Mouse (Mus musculus) kidney, adult 11 months (tissue): Measurements from ENCODE around the gene Rnf123.

ENCODE experiments used
- DNase-seq: peaks from one replicate; pipeline ENCODE4 v3.0.0; 2022

The Rnf123 gene

DNA sequence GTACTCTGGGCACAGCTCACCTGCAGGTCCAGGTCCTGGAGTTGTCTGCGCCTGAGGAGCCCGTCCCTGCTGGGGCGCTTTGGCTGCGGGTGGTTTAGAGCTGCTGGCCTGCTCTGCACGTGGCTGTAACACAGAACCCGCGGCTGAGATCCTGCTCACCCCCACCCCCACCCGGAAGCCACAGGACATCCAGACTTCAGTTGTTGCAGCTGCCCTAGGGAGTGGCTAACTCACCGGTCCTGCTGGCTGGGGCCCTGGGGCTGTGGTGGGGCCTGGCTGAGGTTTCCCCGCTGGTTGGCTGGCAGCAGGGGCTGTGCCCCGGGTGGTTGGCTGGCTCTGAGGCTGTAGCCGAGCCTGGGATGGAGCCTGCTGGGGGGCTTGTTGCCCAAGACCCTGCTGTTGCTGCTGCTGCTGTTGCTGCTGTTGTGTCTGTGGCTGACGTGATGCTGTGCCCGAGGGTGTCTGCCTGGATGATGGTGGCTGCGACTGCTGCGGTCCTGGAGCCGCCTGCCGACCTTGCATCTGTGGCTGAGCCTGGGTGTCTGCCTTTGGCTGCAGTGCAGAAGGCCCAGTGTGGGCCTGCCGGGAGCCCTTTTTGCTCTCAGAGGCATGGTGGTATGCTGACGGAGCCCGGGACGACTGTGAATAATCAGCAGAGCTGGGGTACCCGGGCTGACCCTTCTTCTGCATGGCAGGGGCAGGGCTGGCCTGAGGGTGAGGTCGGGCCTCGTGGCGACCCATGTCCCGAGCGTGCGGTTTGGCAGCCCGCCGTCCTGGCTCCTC, 21.8 kb upstream of the Rnf123 start:
- DNase-seq, result no peak

DNA sequence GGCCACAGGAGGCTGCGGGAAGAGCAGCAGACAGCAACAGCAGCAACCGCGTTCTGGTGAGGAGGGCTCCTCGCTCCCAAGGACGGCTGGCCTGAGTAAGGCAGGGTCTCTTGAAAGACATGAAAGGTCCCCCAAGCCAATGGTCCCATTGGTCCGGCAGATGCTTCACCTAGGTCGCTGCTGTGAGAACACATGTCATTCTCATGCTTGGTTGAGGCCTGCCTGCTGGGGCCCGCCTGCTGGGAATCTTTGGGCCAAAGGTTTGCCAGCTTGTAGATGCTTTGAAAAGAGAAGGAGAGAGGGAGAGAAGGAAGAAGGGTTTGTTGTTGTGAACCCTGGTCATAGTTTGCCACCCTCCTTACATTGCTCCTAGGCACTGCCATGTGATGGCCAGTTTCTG, 16.5 kb upstream of the Rnf123 start:
- DNase-seq, result no peak

DNA sequence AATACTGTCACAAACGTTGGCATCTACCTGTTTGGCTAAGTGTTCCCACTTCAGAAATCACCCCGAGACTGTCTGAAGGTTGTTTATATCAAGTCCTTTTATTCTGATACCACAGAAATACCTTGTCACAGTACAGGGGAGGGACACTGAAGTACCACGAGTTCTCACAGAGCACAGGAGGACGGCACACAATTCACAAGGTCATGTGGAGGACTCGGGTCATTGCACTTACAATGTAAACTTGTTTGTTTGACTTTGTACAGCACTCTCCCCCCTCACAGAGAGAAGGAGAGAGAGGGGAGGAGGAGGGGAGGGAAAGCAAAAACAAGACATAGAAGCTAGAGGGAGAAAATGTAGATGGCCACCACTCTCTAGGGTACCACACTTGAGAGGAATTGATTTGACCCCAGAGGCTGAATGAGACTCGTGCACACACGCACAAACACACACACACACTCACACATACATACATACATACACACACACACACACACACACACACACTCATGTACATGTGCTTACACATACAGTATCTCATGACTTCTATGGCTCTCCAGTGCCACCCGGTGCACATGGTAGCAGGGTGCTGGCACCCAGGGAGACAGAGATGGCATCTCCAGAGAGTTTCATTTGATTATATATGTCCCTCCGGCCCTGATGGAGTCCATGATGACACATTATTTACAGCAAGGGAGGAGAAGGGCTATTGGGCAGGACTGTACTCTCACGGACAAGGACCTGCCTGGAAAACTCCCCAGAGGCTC, 13.0 kb upstream of the Rnf123 start:
- DNase-seq, result no peak

DNA sequence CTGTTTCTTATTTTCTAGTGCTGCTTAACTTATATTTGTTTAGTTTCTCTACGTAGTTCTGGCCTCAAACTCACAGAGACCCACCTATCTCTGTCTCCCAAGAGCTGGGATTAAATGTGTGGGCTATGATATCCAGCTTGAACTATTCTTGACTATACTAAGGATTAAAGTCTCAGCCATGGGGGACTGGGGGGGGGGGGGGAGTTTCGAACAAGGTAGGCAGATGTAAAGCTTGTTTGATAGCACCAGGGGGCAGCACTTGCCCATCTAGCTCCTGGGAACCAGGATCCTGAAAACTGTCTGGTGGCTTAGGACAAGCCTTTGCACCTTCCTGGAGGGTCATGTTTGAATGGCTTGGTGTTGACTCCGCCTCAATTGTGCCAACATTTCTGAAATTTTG, 12.4 kb upstream of the Rnf123 start:
- peak; percentile 57 for DNase-seq

DNA sequence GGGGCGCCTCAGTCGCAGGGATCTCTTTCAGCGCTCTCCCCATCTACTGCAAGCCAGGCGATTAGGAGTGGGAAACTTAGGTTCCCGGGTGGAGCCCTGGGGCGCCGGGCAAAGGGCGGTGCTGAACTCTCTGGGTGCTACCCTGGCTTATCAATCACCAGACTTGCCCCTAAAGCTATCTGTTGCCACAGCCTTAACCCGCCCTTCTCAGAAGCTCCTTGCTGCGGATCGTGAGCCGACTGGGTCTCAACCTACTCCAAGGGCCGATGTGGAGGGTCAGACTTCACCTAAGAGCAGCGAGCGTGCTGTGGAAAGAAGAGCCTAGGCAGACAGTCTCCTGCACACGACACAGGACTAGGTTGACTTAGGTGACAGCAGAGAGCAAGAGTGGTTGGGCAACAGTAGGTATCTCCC, 11.9 kb upstream of the Rnf123 start:
- DNase-seq, result peak; percentile 61

DNA sequence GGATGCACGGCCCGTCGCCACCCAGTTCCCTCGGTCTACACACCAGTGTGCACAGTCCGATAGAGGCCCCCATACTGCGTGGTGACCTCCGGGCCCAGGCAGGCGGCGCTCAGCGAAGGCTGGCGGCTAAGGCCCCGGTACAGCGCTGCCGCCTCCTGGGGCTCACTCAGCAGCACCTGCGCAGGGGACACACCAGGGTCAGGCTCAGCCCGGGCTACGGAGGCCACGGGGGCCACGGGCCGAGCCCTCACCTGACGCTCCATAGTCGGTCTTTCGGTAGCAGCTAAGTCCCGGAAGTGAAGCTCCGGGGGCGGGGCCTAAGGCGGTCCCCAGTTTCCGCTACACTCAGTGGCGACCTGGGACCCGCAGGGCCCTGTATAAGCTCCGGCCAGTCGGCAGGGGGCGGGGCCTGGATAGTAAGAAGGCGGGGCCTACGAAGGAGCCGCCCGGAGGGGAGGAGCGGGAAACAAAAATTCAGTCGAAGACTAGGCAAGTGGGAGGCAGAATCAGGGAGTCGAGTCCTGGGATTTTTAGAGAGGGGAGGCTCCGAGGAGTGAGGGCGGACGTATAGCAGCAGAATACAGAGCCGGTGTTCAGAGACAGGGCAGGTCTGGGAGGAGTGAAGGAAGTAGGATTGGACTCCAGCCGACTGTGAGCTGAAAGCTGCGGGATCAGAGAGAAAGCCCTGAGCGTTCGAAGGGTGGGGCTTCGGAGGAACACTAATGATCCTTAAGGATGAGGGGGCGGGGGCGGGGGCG, 11.2 kb upstream of the Rnf123 start, which contains the start of gene Apeh:
TSS of gene Apeh (minus strand) at position 423 of the 758 bp plus-strand sequence.
- peak; percentile 97 for DNase-seq

DNA sequence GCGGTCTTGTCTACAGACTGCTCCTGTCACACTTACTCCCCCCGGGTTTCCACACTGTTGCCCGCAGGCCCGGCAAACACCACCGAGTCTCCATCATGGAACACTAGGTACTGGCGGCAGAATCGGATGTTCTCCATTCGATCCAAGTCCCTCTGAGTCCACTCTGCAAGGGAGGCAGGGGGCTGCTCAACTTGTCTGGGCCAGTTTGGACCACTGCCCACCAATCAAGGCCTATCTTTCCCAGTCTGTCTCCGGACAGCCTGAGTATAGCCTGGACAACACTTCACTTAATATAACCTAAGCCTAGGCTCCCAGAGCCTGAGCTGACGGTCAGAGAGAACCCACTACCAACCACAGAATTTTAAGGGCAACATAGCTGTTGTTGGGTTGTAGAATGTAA, 10.4 kb upstream of the Rnf123 start:
- no peak for DNase-seq

DNA sequence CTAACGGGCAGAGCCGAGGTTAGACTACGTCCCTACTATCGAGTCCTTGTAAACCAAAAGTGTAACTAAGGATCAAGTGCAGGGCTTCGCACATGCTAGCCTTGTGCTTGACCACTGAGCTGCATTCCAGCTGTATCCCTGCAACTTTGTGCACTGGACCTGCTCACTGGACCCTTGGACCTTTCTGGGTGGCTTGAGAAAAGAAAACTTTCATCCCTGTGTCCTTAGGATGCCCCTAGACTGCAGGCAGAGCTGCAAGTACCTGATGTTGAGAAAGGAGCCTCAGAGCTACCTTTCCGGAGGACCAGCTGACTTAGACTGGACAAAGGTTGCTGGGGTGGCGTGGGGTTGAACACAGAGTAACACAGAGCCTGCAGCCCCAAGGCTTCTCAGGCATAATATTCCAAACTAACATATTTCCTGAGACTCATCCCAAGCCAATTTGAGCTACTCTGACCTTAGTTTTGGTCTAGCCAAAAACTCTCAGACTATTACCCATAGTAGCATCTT, 7.5 kb upstream of the Rnf123 start:
- DNase-seq, result peak; percentile 88

DNA sequence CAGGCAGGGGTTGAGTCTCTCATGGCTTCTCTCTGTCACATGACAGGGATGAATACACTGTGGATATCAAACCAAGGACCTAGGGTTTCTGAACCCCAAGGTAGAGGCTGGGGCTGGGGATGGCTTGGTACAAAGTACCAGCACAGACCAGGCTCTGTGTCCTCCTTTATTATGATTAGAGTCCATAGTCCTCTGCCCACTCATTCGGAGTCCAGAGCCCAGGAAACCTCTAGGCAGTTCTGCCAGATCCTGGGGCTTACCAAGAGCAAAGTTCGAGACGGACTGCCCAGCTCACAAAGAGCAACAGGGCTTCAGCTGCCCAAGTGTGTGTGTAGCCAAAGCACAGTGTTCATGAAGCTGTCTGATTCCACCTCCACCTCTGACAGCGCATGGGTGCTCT, 2.1 kb upstream of the Rnf123 start:
- peak; percentile 74 for DNase-seq

DNA sequence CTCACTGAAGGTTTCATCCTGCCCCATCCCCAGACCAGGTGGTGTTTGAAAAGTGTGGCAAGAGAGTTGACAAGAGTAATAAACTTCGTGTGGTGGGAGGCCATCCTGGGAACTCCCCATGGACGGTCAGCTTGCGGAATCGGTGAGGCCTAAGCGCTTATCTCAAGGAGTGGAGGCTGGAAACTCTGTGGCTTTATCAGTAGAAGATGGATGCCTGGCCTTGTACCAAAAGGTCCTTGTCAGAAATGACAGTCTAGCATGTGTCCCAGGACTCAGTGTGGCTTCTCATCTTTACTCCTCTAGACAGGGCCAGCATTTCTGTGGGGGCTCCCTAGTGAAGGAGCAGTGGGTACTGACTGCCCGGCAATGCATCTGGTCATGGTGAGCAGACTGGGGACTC, 415 bp upstream of the Rnf123 start:
- DNase-seq, result no peak

DNA sequence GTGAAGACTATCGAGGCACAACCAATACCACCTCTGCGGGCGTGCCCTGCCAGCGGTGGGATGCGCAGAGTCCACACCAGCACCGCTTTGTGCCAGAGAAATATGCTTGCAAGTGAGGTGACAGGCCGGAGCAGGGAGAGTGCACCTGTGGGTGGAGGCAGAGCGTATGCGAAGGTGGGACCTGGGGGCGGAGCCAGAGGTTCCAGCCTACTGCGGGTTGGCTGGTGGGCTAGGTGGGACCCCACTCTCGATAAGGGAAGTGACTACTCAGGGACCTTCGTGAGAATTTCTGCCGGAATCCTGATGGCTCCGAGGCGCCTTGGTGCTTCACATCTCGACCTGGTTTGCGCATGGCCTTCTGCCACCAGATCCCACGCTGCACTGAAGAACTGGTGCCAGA, 597 bp downstream of the Rnf123 start:
- peak; percentile 19 for DNase-seq

DNA sequence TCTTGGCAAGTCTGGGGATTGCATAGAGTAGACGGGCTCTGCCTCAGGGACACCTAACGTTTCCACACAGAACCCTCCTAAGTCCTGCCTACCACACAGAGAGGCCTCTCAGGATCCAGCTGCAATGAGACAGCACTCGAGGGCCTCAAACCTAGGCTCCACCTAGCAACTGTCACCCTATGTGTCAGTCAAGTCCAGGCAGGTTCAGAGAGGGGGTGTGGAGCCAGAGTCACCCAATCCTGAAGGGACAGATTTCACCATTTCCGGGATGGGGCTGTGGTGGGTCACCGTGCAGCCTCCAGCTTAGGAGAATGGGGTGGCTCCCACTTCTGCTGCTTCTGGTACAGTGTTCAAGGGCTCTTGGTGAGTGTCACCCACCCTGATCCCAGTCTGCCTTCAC, 3.0 kb downstream of the Rnf123 start, which contains the start of gene Mst1:
TSS of gene Mst1 (plus strand) at position 269 of the 400 bp plus-strand sequence.
- no peak for DNase-seq

DNA sequence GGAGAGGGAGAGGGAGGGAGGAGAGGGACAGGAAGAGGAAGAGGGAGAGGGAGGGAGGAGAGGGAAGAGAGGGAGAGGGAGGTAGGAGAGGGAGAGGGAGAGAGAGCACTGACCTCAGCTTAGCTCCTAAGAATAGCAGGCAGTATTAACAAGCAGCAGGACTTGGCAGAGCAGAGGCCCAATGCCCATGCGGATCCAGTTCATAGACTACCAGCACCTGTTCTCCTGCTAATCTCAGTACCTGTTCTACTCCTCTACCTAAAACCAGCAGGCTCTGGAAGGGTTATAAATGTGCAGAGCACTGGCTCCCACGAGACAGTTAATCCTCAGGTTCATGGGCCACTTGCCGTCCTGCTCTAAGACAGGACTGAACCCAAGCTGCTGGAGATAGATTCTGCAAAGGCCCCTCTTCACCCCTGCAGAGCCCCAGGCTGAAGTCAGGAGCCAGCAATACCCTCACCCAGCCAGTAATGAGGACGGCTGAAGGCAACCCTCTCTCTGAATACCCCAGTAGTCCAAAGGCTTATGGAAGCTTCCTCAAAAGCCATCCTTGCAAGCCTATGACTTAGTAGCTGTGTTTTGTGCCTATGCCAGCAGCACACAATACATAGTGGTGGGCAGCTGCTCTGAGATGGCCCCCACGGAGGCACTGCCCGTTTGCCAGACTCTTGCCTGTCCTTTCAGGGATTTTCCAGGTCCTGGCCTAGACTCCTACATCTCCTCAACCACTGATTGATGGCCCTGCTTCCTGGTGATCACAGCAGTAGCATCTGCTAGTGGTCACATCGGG, 9.8 kb downstream of the Rnf123 start:
- peak; percentile 25 for DNase-seq

DNA sequence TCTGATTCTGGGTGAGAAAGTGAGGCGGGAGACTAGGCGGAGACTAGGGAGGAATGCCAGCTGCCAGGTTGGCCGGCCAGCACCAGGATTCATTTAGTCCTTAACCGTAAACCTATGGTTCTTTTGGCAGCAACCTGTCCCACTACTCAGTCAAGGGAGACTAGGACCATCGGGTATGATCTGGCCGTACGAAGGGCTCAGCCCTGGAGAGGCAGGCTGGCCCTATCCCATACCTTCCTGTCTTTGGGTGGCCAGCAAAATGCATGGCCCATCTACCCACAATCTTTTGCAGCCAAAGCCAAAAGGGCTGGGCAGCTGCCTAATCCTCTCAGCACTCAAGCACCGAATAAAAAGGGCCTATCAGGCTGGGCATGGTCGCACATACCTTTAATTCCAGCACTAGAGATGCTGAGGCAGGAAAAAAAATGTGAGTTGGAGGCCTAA, 10.6 kb downstream of the Rnf123 start:
- DNase-seq, result no peak

DNA sequence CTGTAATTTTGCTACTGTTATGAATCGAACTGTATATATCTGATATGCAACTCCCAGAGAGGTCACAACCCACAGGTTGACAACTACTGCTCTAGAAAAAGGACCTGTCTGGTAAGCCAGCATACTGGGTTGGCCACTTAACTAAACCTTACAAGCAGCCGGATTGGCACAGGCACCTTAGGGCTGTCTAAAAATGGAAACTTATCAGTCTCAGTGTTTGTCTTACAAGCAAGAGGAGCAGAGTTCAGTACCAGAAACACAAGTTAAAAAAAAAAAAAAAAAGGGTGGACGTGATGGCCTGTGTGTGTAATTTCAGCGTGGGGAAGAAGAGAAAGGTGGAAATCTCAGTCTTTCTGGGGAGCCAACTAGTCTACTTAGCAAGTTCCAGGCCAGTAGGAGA, 11.3 kb downstream of the Rnf123 start:
- no peak for DNase-seq

DNA sequence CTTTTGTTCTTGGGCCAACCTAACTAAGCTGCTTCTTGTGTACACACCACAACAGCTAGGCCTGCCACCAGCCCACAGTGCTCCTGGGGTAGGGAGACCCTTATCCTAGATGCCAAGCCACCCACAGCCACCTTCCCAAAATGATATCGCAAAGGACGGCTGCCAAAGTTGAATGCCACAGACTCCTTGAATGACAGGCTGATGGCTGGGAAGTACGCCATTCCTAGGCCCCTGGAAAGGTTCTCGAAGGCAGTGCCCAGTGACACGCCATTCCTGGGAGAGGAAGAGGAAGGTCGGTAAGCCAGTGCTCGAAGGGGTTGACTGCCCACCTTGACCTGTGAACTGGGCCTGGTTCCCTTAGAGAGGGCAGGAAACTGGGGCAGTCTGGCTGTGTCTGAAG, 13.6 kb downstream of the Rnf123 start:
- DNase-seq, result no peak

DNA sequence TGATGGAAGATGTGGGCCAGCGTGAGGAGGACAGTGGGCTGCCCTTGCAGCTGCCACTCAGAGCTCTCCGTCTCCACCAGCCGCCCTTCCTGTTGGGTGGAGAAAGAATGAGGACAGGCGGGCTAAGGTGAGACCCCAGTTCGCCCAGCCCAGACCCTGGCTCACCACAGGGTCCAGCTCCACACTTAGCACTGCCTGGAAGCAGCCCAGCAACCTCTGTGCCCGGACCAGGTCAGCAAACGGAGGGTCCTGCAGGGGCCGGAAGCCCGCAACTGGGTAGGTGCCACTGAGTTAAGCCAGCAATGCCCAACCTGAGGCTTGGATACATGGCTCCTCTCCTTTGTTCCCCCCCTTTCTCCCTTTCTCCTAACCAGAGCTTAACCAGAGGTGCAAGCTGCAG, 14.1 kb downstream of the Rnf123 start:
- DNase-seq, result no peak

DNA sequence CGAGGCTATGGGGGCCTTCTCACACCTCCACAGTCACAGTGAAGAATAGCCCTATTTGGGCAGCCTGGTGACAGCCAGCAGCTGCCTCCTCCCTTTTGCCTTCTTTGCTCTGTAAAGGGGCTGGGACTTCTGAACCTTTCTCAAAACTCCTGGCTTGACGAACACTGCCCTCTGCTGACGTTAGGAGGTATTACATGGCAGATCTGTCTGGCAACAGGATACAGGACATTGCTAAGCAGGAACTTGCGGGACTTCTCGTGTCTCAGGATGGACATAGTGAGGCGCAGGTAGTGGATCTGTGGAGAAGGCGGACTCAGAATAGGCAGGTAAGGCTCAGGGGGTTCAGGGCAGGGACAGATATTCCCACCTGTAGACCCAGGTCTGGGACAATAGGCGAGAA, 15.2 kb downstream of the Rnf123 start:
- peak; percentile 73 for DNase-seq

DNA sequence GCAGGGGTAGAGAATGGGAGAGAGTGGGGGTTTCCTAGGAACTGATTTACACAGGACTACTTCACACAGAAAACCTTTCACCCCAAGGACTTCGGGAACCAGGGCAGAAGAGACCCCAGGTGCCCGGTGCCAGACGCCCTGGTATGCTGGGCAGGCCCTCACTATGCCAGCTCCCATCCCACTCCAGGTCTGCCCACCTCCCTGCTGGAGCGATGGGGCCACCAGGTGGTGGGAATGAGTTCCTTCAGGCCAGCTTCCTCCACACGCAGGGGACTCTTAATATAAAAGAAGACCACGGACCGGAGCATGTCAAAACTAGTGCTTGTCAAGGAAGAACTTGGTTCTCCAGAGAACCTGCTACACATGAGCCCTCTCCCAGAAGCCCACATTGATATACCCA, 15.9 kb downstream of the Rnf123 start:
- no peak for DNase-seq

DNA sequence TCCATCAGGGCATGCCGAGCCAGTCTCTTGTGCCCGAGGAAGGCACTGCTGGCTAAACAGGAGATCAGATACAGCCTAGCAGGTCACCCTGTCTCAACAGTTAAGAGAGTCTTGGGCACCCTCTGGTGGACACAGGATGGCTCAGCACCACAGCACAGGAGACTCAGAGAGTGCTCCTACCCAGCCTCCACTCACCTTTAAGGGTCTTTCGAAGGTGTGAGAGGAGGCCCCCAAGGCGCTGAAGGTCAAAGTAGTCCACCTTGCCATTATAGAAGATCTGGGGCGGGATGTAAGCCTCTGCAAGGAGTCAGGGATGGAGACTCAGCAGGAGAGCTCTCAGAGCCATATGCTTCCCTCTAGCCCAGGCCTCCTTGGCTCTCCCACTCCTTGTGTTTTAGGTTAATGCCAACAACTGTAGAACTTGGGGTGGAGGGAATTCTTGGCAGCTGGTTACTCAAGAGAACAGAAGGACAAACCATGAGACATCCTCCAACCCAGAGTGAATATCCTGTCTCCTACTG, 17.6 kb downstream of the Rnf123 start:
- no peak for DNase-seq

DNA sequence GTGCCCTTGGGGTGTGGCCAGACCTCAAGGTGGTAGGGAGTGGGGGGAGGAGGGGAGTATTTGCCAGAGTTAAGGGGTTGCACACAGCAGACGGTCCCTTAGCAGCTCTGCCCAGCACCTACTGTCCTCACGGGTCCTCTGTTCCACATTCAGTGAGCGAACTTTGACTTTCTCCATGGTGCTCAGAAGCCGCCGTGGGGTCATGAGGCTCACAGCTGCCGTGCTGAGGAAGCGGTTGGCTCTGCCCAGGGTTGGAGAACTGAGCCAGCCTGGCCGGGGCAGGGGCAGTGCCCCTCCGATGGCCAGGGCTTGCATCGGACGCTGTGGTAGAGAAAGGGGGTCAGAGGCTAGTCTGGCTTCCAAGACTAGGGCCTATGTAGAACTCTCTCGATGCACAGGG, 19.8 kb downstream of the Rnf123 start:
- no peak for DNase-seq

DNA sequence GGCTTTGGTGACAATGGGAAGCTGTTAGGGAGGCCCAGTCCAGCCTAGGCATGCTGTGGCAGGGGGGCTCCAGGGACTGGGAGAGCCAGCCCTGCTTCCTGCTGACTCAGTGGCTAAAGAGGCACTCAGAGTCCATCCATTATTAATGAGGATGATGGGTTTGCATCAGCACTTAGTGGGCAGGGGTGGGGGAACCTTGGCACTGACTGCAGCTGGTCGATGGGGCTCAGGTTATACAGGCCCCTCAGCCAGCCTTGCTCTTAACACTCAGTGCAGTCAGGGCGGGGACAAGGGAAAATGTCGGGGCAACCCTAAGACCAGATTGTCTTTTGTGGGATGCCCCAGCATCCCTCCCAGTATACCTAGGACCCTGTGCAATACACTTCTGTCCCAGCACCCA, 21.0 kb downstream of the Rnf123 start:
- DNase-seq, result no peak
